Mouse (Mus musculus) activated CD4-positive, CD25-positive, alpha-beta regulatory T cell, adult 4 months (primary cell): ENCODE data around the gene Nudt8. TPM values are rescaled to one million over a fixed set of nuclear protein-coding genes. Genes with fewer than 3 reads are reported as not detected.

Experiments used
- ATAC-seq: one replicate; pipeline ENCODE4 v1.8.0; 2017
- polyA plus RNA-seq, 2 experiments: library from polyadenylated mRNA; unstranded; fragments of 100-300 nt; shearing (Covaris generic); gene quantifications; one replicate each; pipeline ENCODE4 v1.2.1; 2017

The Nudt8 gene
- polyA plus RNA-seq, 2 experiments from 2014 or later = 17.3 to 17.8 TPM

DNA sequence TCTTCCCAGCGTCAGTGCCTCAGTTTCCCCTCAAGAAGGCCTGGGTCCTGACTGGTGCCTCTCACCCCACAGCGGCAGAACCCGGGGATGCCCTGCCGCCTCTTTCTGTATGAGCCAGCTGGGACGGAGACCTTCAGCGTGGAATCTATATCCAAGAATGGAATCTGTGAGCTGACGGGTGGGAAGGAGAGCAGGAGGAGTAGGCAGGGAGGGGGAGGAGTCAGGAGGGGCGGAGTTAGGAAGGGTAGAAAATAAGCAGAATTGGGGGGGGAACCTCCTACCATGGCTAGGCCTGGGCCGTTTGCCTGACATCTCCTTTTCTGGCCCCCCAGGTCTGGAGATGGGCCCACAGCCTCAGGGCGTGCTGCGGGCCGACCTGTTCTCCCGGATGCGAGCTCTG lies 12.3 kb upstream of the Nudt8 start:
- ATAC-seq = no peak

GRCm38 (mm10) chr19:3988750-3989149 lies 11.6 kb upstream of the Nudt8 start:
- ATAC-seq = no peak

DNA sequence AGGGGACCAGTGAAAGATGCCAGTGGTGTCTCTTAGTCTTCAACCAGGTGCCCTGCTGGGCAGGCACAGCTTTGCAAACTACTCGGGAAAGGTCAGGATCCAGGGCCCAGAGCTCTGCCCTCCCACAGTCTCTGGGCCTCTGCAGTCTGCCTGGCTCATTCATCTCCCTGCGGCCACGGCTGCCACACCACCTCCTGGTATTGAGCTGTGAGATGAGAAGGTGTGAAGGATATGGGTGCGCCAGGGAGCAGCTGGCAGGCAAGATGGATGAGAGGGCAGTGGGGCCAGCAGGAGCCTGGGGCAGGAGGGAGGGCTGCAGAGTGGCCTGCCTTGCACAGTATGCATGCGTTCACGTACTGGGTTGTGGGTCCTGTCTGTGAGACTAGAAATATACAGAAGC lies 9.6 kb upstream of the Nudt8 start:
- no peak for ATAC-seq

DNA sequence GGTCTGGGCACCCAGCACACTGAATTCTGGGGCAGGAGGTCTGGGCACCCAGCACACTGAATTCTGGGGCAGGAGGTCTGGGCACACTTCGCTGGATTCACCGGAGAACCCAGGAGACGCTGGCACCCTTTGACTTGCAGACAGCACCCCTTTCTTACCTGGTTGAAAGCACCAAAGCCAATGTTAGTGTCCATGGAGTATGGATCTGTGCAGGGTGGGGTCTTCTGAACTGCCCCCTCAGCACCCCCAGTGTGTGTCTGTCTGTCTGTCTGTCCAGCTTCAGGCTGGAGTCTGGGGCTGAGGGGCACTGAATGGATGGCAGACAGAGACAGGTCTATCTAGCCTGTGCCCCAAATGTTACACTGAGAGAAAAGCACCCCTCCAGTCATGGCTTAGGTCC lies 8.8 kb upstream of the Nudt8 start:
- ATAC-seq = no peak

- ATAC-seq = no peak
Observed at GRCm38 (mm10) chr19:3991966-3992365, 8.4 kb upstream of the Nudt8 start.

DNA sequence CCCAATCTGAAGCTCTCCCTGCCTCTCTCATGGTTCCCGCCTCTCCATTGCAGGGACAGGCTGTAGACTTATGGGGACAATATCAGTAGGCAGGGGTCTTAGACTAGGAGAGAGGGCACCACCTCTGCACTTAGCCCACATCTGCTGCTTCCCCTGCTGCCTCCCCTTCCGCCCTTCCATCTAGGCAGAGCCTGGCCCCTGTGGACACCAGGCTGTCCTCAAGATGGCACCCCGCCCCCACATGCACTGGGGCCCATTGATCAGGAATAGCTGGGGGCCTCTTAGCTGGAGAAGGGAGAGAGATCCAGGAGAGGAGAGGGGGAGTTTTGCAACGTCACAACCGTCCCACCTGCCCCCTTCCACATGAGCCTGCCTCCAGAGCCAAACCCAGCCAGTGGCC lies 8.0 kb upstream of the Nudt8 start, which contains the start of gene Tbx10:
Gene Tbx10, plus strand, starts transcription at position 337 of the 400 bp plus-strand sequence.
- no peak for ATAC-seq

DNA sequence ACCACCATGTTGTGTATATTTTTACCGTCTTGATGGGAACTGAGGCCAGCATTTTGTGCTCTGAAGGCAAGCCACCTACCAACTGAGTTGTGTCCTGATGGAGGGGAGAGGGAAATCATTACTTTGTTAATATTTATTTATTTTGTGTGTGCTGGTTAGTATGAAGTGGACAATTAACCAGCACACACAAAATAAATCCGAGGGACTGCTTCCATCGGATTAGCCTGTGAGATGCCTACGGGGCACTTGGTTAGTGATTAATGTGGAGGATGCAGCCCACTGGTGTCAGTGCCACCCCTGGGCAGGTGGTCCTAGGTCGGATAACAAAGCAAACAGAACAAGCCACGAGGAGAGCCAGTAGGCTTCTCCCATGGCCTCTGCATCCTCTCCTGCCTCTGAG lies 5.4 kb upstream of the Nudt8 start:
- no peak for ATAC-seq

GRCm38 (mm10) chr19:3995505-3995904 lies 4.9 kb upstream of the Nudt8 start:
- no peak for ATAC-seq

DNA sequence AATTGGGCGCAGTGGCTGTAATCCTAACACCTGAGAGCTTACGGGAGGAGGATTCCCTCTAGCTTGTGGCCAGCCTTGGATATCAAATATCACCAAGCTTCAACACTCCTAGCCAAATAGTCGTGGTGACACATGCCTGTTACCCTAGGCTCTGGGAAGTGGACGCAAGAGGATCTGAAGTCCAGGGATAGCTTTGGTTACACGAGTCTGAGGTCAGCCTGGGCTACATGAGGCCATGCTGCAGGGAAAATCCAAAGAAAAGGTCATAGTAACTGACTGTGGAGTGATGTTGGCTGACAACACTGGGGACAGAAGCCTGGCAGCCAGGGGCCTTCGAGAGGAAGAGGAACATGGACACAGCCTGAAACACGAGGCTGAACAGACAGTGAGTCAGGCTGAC lies 4.3 kb upstream of the Nudt8 start:
- ATAC-seq = no peak

GRCm38 (mm10) chr19:3996747-3997146 lies 3.6 kb upstream of the Nudt8 start:
- no peak for ATAC-seq

DNA sequence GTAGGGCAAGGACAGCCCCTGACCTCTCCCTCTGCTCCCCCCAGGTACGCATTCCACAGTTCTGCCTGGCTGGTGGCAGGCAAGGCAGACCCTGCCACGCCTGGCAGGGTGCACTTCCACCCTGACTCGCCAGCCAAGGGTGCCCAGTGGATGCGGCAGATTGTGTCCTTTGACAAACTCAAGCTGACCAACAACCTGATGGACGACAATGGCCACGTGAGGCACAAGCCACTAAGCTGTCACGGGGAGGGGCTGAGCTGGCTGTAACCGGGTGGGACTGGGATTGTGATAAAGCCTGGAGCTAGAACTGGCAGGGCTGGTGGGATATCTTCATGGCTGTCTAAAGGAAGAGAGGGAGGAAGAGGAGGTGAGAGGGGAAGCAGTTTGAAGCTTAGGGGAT lies 3.1 kb upstream of the Nudt8 start:
- no peak for ATAC-seq

- ATAC-seq = no peak
Observed at GRCm38 (mm10) chr19:3998335-3998734, 2.0 kb upstream of the Nudt8 start.

DNA sequence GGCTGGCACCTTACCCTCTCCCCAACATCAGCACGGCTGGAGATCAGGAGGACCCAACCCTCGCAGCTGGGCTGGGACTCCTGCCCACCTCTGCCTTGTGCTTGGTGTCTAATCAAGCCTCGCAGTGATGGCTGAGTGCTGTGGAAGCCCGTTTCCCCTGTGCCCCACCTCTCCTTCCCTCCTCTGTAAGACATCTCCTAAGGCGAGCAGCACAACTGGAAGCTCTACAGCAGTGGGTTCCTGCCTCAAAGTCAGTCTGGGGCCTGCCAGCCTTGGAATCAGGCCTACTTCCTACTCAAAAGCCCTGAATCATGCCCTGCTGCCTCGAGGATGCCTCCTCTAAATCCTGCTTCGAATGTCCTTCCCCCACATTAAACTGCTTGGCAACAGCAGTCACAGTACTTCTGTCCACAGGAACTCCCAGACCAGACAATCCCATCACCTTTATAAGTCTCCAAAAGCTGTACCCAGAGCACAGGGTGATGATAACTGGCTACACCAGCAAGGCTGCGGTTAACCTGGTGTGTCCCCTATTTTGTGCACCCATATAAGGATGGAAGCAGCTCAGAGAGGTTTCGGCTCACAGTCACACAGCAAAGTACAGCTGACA lies 1.2 kb upstream of the Nudt8 start:
- no peak for ATAC-seq

DNA sequence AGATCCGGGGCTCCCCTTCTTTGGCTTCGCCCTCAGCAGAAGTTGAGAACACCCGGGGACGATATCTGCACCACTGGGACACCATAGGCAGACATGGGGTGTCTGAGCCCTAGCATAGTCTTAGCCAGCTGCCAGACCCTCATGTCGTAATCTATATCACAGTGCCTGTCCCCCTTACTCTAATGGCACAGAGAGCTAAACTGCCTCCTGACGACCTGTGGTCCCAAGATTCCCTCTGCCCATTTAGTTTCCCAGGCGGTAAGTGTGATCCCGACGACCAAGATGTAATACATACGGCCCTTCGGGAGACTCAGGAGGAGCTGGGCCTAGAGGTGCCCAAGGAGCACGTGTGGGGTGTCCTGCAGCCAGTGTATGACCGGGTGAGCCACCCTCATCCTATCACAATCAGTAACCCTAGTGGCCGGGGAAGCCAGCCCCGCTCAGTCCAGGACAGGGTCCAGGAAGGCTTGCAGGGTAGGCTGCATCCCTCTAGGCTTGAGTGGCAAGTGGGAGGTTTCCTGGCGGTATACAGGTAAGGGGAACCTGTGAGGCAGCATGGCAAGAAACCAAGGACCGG lies 657 bp downstream of the Nudt8 start:
- ATAC-seq = no peak

- ATAC-seq = no peak
Observed at GRCm38 (mm10) chr19:4001752-4002151, 1.4 kb downstream of the Nudt8 start.

DNA sequence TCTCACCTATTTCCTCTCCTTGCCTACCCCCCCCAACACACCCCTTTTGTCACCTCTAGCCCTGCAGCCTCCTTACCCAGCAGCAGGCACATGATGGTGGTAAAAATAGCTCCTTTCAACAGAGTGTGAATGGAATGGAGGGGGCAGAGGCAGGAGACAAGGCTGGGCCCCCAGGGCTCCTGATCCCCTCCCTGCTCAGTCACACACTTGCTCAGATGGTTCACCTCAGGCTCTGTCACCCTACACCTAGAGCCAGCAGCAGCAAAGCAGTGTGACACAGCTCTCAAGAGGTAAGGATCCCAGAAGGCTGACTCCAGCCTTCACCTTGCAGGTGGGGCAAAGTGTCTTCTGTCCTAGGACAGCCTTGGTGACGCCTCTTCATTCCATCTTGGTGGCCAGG lies 2.7 kb downstream of the Nudt8 start, which contains the start of gene Doc2g:
Gene Doc2g, plus strand, starts transcription at position 202 of the 400 bp plus-strand sequence.
- no peak for ATAC-seq

DNA sequence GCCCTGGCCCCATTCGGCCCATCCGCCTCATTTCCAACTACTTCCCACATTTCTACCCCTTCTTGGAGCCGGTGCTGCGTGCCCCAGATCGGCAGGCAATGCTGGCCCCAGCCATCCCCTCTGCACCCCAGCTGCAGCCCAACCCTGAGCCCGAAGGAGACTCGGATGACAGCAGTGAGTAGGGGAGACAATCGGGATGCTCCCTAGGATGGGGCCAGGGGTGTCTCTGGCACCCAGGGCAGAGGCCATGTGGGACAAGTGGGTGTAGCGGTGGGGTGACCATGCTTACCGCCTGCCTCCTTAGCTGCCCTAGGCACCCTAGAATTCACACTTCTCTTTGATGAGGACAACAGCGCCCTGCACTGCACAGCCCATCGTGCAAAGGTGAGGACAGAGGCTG lies 3.3 kb downstream of the Nudt8 start:
- ATAC-seq = no peak

DNA sequence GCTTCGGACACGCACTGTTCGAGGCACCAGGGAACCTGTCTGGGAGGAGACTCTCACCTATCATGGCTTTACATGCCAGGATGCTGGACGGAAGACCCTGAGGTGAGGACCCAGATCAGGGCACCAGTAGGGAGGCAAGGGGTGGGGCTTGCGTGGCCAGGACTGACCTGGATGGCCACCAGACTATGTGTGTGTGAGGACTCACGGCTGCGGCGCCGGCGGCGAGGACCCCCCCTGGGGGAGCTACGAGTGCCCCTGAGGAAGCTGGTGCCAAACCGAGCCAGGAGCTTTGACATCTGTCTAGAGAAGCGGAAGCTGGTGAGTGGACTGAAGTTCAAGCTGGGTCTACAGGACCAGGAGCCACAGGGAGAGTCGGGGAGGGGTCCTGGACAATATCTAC lies 4.0 kb downstream of the Nudt8 start:
- no peak for ATAC-seq

GRCm38 (mm10) chr19:4005091-4005490 lies 4.7 kb downstream of the Nudt8 start:
- ATAC-seq = no peak

DNA sequence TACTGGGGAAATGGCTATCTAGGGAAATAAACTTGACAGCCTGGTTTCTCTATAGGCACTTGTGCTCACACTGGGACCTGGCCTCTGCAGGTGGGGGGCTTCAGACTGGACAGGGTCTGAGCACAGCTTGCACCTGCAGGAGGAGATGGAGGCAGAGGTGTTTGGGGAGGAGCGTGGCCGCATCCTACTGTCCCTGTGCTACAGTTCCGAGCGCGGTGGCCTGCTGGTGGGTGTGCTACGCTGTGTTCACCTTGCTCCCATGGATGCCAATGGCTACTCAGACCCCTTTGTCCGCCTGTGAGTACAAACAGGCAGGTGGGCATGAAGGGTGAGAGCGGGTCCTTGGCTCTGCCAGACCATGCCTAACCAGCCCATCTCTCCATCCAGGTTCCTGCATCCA lies 5.6 kb downstream of the Nudt8 start:
- no peak for ATAC-seq

DNA sequence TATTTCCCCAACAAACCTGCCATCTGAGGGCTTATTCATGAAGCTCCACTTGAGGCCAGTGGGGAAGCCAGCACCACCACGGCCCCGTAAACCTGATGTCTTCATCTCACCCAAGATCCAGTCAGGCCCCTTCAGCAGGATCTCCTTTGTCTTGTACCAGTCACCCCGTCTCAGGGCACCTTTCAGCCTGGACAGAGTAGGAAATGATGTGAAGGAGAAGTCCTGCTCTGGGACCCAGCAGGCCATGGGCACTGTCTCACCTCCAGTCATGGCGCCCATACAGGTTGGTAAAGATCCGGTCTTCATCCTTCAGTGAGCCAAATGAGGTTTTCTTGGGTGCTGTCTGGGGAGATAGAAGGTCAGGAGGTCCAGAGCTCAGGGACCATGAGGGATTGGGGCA lies 10.7 kb downstream of the Nudt8 start:
- ATAC-seq = no peak

- ATAC-seq = peak; percentile 98
Observed at GRCm38 (mm10) chr19:4012432-4013022, 12.1 kb downstream of the Nudt8 start, which contains the start of gene Ndufv1. Gene Ndufv1 (minus strand): TSS chr19:4012806.

DNA sequence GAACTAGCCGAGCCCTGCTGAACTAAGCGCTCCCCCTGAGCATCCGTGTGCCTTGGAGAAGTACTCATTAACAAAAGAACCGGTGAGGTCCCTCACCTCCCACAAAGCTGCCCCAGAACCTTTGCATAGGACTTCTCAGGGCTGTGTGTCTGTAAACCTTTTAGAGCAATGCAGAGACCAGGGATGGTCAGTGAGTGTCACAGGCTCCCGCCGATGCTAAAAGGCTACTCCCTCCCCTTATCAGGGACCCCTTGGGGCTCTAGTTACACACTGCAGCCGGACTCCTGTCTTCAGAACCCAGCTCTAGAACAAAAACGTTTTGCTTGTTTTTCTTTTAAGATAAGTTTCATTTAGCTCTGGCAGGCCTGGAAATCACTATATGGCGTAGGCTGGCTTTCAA lies 12.7 kb downstream of the Nudt8 start:
- peak; percentile 21 for ATAC-seq

DNA sequence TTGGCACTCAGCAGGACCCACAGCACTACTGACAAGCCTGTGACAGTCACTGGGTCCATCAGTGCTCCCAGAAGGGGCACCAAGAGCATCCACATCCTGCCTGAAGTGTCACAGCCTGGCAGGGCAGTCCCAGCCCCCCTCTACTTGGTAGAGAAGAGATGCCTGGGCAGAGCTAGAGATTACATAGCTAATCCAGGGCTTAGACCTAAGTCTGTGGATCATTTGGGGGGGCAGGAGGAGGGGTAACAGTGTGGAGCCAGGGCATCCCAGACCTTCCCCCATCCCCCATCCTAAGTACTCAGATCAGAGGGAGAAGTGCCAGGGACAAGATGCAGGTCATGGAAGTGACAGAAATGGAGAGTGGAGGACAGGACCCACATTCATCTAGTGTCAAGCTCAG lies 14.4 kb downstream of the Nudt8 start:
- no peak for ATAC-seq
